In genomic region chr10:71354947-71355346, GRCm38 (mm10) we compare ENCODE assay signal across 17 mouse cellular contexts. TPM values are rescaled to one million over a fixed set of nuclear protein-coding genes. Genes with fewer than 3 reads are reported as not detected.
DNase-seq lines count a peak whose midpoint lies in the region; ATAC-seq and TF ChIP-seq lines count a peak whose summit lies in the region.
"Had no signal": no experiment of that assay in that cellular context is flagged by ENCODE, and none has a peak within 500 bp of the region (broad histone marks: within the 10 kb centered on the region; RNA-seq: fewer than 3 reads in every experiment).

No protein-coding gene starts in this region.

- DNase-seq in Patski (ENCODE audit: low read depth, low spot score) = peak; percentile 83
- DNase-seq in heart, postnatal 25 days (ENCODE audit: low spot score) = no peak
- DNase-seq: adrenal gland, adult 2 months; adrenal gland, adult 8-10 months; adrenal gland, postnatal 10 days; adrenal gland, postnatal 14 days; adrenal gland, postnatal 25 days; adrenal gland, postnatal 36 days; B cell, adult 2 months; cerebellum, adult 11 months; cerebellum, adult 11-12 months; cerebellum, adult 18-20 months; cerebellum, adult 2 months; cerebellum, adult 8-10 months had no signal

- no peak for TF ChIP-seq CTCF in Patski (IDR thresholded peaks at IDR 0.05)

- peak; percentile 76 for ATAC-seq in Patski
- ATAC-seq: activated CD4-positive, CD25-positive, alpha-beta regulatory T cell, adult 4 months; CD4-positive, CD25-positive, alpha-beta regulatory T cell, adult 4 months had no signal

- CTCF ChIA-PET in Patski (lab: Charles Lee) = no interaction called here

- intact Hi-C loops in heart, postnatal 25 days (cut with DNase I) = no loop called here

- in situ Hi-C loops in Patski (cut with MboI; ENCODE audit: low pct_unique_long_range_greater_than_20kb) = loop anchor here (25.0 kb wide), 1 partner anchor 218 kb away; no protein-coding TSS in a partner anchor

- POLR2A ChIA-PET in Patski (lab: Charles Lee) = no interaction called here

- H3K27me3 ChIP-seq in Patski = no peaks in the 10 kb centered on the region
- H3K27me3 ChIP-seq: CH12.LX had no signal

RNA-seq across cellular contexts. Expression of gene Ipmk, which starts 7.4 kb away (rescaled TPM):
- 73.9 TPM for polyA plus RNA-seq in Patski (2021)
- total RNA-seq in heart, postnatal 25 days (2021) = 10 to 100 TPM; 12.8 to 14.6 TPM

RNA-seq across cellular contexts. Expression of gene Cisd1, which starts 10.2 kb away (rescaled TPM):
- polyA plus RNA-seq in Patski (2021) = 137 TPM
- 100 to 1,000 TPM; 306 to 315 TPM for total RNA-seq in heart, postnatal 25 days (2021)
